Mouse (Mus musculus) testis, adult 10 weeks (tissue): ENCODE data around the gene Tgfbr2. TPM values are rescaled to one million over a fixed set of nuclear protein-coding genes. Genes with fewer than 3 reads are reported as not detected.

ENCODE experiments used
- polyA plus RNA-seq: library from polyadenylated mRNA; stranded (reverse); fragments of 350-450 nt; fragmentation: Illumina TruSeq; extraction: RNeasy Lipid Tissue Mini Kit (QIAGEN cat#74804); gene quantifications from one replicate; pipeline ENCODE4 v1.2.3, GENCODE M21; 2014; ENCODE audit warnings: low read depth, low replicate concordance

The Tgfbr2 gene
- 1.1 TPM for polyA plus RNA-seq

DNA sequence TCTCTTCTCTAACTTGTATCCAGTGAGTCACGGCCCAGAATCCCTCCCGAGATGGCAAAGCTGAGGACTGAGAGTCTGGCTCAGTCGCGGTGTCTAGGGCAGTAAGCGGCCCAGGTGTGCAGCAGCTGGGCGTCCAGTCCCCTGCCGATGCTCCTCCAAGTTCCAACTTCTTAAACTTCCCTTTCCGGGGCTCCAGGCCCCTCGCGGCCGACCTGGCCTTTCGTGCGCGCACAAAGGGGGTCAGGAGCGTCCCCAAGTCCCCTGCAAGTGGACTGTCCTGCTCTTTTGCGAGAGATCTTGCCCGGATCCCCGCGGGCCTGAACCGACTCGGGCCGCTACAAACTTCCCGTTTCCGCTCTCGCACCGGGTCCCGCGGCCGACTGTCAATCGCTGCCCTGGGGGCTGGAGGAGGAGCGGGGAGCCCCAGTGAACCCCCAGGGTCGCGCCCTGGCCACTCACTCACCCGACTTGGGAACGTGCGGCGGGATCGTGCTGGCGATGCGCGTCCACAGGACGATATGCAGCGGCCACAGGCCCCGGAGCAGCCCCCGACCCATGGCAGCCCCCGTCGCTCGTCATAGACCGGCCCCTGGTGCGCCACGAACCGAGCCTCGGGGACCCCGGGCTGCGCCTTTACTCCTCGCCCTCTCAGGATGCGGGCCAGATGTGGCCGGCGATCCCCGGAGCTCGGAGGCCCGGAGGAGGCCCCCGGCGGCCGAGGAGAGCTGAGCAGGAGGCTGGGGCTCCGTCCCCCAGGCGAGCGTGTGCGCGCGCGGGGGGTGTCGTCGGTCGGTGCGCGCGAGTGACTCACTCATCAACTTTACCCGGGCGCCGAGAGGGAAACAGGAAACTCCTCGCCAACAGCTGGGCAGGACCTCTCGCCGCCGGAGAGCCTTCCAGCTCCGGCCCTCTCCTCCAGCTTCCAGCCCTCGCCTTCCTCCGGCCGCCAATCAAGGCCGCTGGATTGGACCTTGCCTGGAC lies at the start of gene Tgfbr2:
Gene Tgfbr2, minus strand, starts transcription at position 880 of the 981 bp plus-strand sequence.

